Mouse (Mus musculus) naive thymus-derived CD4-positive, alpha-beta T cell, adult 2 months (primary cell): ENCODE measurements around the gene Arhgap30.

ENCODE experiments used
- DNase-seq: peaks from one replicate; pipeline ENCODE4 v3.0.0-alpha.2; 2011; ENCODE audit warnings: low read depth

The Arhgap30 gene

GRCm38 (mm10) chr1:171388376-171389102, at the start of gene Arhgap30:
TSS of gene Arhgap30 (plus strand) at chr1:171388954.
- DNase-seq, result peak; percentile 96

GRCm38 (mm10) chr1:171342262-171343207, 46.2 kb upstream of the Arhgap30 start:
- no peak for DNase-seq

GRCm38 (mm10) chr1:171343922-171344677, 44.7 kb upstream of the Arhgap30 start:
- DNase-seq, result peak; percentile 36

- DNase-seq, result peak; percentile 21
Observed at GRCm38 (mm10) chr1:171344715-171345114, 44.0 kb upstream of the Arhgap30 start.

- peak; percentile 91 for DNase-seq
Observed at GRCm38 (mm10) chr1:171345225-171346094, 43.3 kb upstream of the Arhgap30 start, which contains the start of the genes Nit1 and Pfdn2. TSS of gene Nit1 (minus strand) at chr1:171345646. TSS of gene Pfdn2 (plus strand) at chr1:171345670.

GRCm38 (mm10) chr1:171346095-171346450, 42.7 kb upstream of the Arhgap30 start:
- DNase-seq, result peak; percentile 45

GRCm38 (mm10) chr1:171348665-171349064, 40.1 kb upstream of the Arhgap30 start:
- no peak for DNase-seq

- DNase-seq, result no peak
Observed at GRCm38 (mm10) chr1:171349210-171349609, 39.5 kb upstream of the Arhgap30 start.

- peak; percentile 93 for DNase-seq
Observed at GRCm38 (mm10) chr1:171355812-171356340, 32.9 kb upstream of the Arhgap30 start.

- DNase-seq, result no peak
Observed at GRCm38 (mm10) chr1:171356814-171357213, 31.9 kb upstream of the Arhgap30 start.

GRCm38 (mm10) chr1:171358421-171358820, 30.3 kb upstream of the Arhgap30 start:
- peak; percentile 79 for DNase-seq

GRCm38 (mm10) chr1:171360253-171360652, 28.5 kb upstream of the Arhgap30 start:
- DNase-seq, result no peak

GRCm38 (mm10) chr1:171360656-171361055, 28.1 kb upstream of the Arhgap30 start, which contains the start of gene Klhdc9:
TSS of gene Klhdc9 (minus strand) at chr1:171360798.
- peak; percentile 91 for DNase-seq

GRCm38 (mm10) chr1:171361106-171362103, 27.3 kb upstream of the Arhgap30 start:
- peak; percentile 91 for DNase-seq

GRCm38 (mm10) chr1:171365934-171366333, 22.8 kb upstream of the Arhgap30 start:
- DNase-seq, result no peak

- no peak for DNase-seq
Observed at GRCm38 (mm10) chr1:171369845-171370556, 18.8 kb upstream of the Arhgap30 start, which contains the start of gene Nectin4. TSS of gene Nectin4 (plus strand) at chr1:171370099.

GRCm38 (mm10) chr1:171372880-171373279, 15.9 kb upstream of the Arhgap30 start:
- DNase-seq, result no peak

- no peak for DNase-seq
Observed at GRCm38 (mm10) chr1:171373946-171374345, 14.8 kb upstream of the Arhgap30 start.

GRCm38 (mm10) chr1:171375646-171376097, 13.1 kb upstream of the Arhgap30 start:
- no peak for DNase-seq
